Mouse (Mus musculus) testis, adult 2 months (tissue): ENCODE measurements around the gene Mrps23. TPM values are rescaled to one million over a fixed set of nuclear protein-coding genes. Genes with fewer than 3 reads are reported as not detected.
A peak's percentile ranks its signal among the peaks of the same experiment; 100 is the strongest.

ENCODE experiments used
- H3K27ac ChIP-seq: fragments of 200-500 bp; 2 replicates; pipeline ENCODE4 v1.5.1; 2012; ENCODE audit warnings: low read depth, low read length; ENCODE audit not compliant: control insufficient read depth, insufficient read depth
- H3K27me3 ChIP-seq: fragments of 200-500 bp; 2 replicates; pipeline ENCODE4 v1.6.1; 2012; ENCODE audit warnings: mild to moderate bottlenecking, low read length, moderate library complexity; ENCODE audit not compliant: control insufficient read depth, insufficient read depth
- H3K36me3 ChIP-seq: fragments of 200-500 bp; 2 replicates; pipeline ENCODE4 v1.6.1; 2012; ENCODE audit warnings: mild to moderate bottlenecking, low read length; ENCODE audit not compliant: control insufficient read depth, insufficient read depth
- H3K4me1 ChIP-seq: fragments of 200-500 bp; 2 replicates; pipeline ENCODE4 v1.6.1; 2012; ENCODE audit warnings: low read length; ENCODE audit not compliant: control insufficient read depth, insufficient read depth
- H3K4me3 ChIP-seq: fragments of 200-500 bp; 2 replicates; pipeline ENCODE4 v1.5.1; 2012; ENCODE audit warnings: low read depth, mild to moderate bottlenecking, low read length, moderate library complexity, mixed read lengths; ENCODE audit not compliant: control insufficient read depth
- CTCF ChIP-seq: fragments of 200-500 bp; IDR thresholded peaks from 2 replicates; pipeline ENCODE4 v1.5.1; 2012; ENCODE audit warnings: low read depth, mild to moderate bottlenecking, inconsistent platforms, low read length, moderate library complexity; ENCODE audit not compliant: control insufficient read depth, insufficient read depth, insufficient replicate concordance
- POLR2A ChIP-seq: fragments of 200-500 bp; IDR thresholded peaks from 2 replicates; pipeline ENCODE4 v1.6.1; 2012; ENCODE audit warnings: low read depth, mild to moderate bottlenecking, inconsistent platforms, low read length, moderate library complexity; ENCODE audit not compliant: control insufficient read depth
- polyA plus RNA-seq: library from polyadenylated mRNA; depleted of rRNA; stranded (reverse); fragments of >200 nt; gene quantifications from 2 replicates; pipeline ENCODE4 v1.2.3, GENCODE M21; 2012

Gene Mrps23
- polyA plus RNA-seq, 1 experiment = 29.8 TPM

GRCm38 (mm10) chr11:88160316-88160715, 43.9 kb upstream of the Mrps23 start:
- Histone ChIP-seq H3K36me3 (no peaks in the 10 kb centered on the region), H3K4me1 (peaks cover 15% of the 10 kb centered on the region)

GRCm38 (mm10) chr11:88161051-88161581, 43.1 kb upstream of the Mrps23 start:
- Histone ChIP-seq H3K4me3 (peak overlapping the region; percentile 85), H3K27me3 (no peaks in the 10 kb centered on the region), H3K4me1 (peaks cover 18% of the 10 kb centered on the region), H3K36me3 (no peaks in the 10 kb centered on the region), H3K27ac (peak overlapping the region; percentile 63)
- TF ChIP-seq POLR2A = no peak
- no peak for TF ChIP-seq CTCF

More at GRCm38 (mm10) chr11:88160316-88160715, 43.9 kb upstream of the Mrps23 start:
- no peak for TF ChIP-seq CTCF
- TF ChIP-seq POLR2A = no peak
- Histone ChIP-seq H3K4me3 (no peak overlapping the region; the same call in 1 of the 2 replicates), H3K27ac (no peak overlapping the region), H3K27me3 (no peaks in the 10 kb centered on the region)

GRCm38 (mm10) chr11:88161651-88162362, 42.4 kb upstream of the Mrps23 start:
- 0 out of 2 replicates have a peak overlapping the region, but pooled peaks have one; percentile 2 for H3K27ac ChIP-seq
- H3K4me1 ChIP-seq = peaks cover 18% of the 10 kb centered on the region
- no peaks in the 10 kb centered on the region for H3K36me3 ChIP-seq
- H3K27me3 ChIP-seq = no peaks in the 10 kb centered on the region
- peak overlapping the region; percentile 85 for H3K4me3 ChIP-seq
- TF ChIP-seq CTCF (peak; percentile 68; the same call in 1 of the 2 replicates), POLR2A (no peak)

- H3K36me3 ChIP-seq = no peaks in the 10 kb centered on the region
Measured at GRCm38 (mm10) chr11:88162740-88163139, 41.4 kb upstream of the Mrps23 start.

GRCm38 (mm10) chr11:88164213-88164723, 39.9 kb upstream of the Mrps23 start:
- H3K4me1 ChIP-seq = peaks cover 18% of the 10 kb centered on the region
- peak overlapping the region; percentile 57; the same call in 1 of the 2 replicates for H3K27ac ChIP-seq
- no peaks in the 10 kb centered on the region for H3K36me3 ChIP-seq
- H3K4me3 ChIP-seq = no peak overlapping the region
- no peaks in the 10 kb centered on the region for H3K27me3 ChIP-seq
- TF ChIP-seq POLR2A (no peak), CTCF (no peak)

More at GRCm38 (mm10) chr11:88162740-88163139, 41.4 kb upstream of the Mrps23 start:
- Histone ChIP-seq H3K27me3 (no peaks in the 10 kb centered on the region), H3K4me1 (peaks cover 18% of the 10 kb centered on the region), H3K4me3 (no peak overlapping the region), H3K27ac (no peak overlapping the region)
- TF ChIP-seq CTCF (no peak), POLR2A (no peak)

GRCm38 (mm10) chr11:88164801-88165377, 39.3 kb upstream of the Mrps23 start:
- Histone ChIP-seq H3K36me3 (no peaks in the 10 kb centered on the region), H3K4me1 (peaks cover 18% of the 10 kb centered on the region), H3K27me3 (no peaks in the 10 kb centered on the region; the same call in none of the 2 replicates), H3K27ac (peak overlapping the region; percentile 57; the same call in 1 of the 2 replicates), H3K4me3 (no peak overlapping the region)
- TF ChIP-seq CTCF (no peak), POLR2A (no peak)

- Histone ChIP-seq H3K4me3 (no peak overlapping the region), H3K27ac (peak overlapping the region; percentile 55; the same call in 1 of the 2 replicates), H3K36me3 (no peaks in the 10 kb centered on the region), H3K4me1 (peaks cover 16% of the 10 kb centered on the region), H3K27me3 (no peaks in the 10 kb centered on the region; the same call in none of the 2 replicates)
- no peak for TF ChIP-seq CTCF
- TF ChIP-seq POLR2A = no peak
Measured at GRCm38 (mm10) chr11:88165683-88166364, 38.4 kb upstream of the Mrps23 start.
